Mouse (Mus musculus) C2C12 (cell line): ENCODE results near the gene Gpr153. TPM values are rescaled to one million over a fixed set of nuclear protein-coding genes. Genes with fewer than 3 reads are reported as not detected.

ENCODE experiments used
- H3K27me3 ChIP-seq: one replicate; pipeline ENCODE4 v1.6.1; 2011; ENCODE audit not compliant: control insufficient read depth, insufficient read depth, insufficient read length
- H3K36me3 ChIP-seq: one replicate; pipeline ENCODE4 v1.6.1; 2011; ENCODE audit not compliant: control insufficient read depth, insufficient read depth
- H3K4me3 ChIP-seq: one replicate; pipeline ENCODE4 v1.5.1; 2011; ENCODE audit warnings: mild to moderate bottlenecking, control low read depth; ENCODE audit not compliant: poor library complexity, insufficient read depth, severe bottlenecking
- H3K79me2 ChIP-seq: one replicate; pipeline ENCODE4 v1.6.1; 2011; ENCODE audit not compliant: control insufficient read depth, insufficient read depth
- H3K79me3 ChIP-seq: one replicate; pipeline ENCODE4 v1.6.1; 2011; ENCODE audit warnings: low read depth, control low read depth
- H3ac ChIP-seq: one replicate; pipeline ENCODE3; 2011; ENCODE audit warnings: low read depth; ENCODE audit not compliant: control insufficient read depth, insufficient read length
- CEBPB ChIP-seq: IDR thresholded peaks from one replicate; pipeline ENCODE4 v1.6.1; 2011; ENCODE audit warnings: low read depth, mild to moderate bottlenecking, control low read depth, moderate library complexity
- CTCF ChIP-seq: IDR thresholded peaks from one replicate; pipeline ENCODE4 v1.5.1; 2011; ENCODE audit not compliant: control insufficient read depth, insufficient read depth, insufficient read length
- FOSL1 ChIP-seq: IDR thresholded peaks from one replicate; pipeline ENCODE4 v1.8.0; 2011; ENCODE audit warnings: mild to moderate bottlenecking, low read length; ENCODE audit not compliant: poor library complexity, insufficient read depth, severe bottlenecking
- MAX ChIP-seq: IDR thresholded peaks from one replicate; pipeline ENCODE4 v1.6.1; 2011; ENCODE audit warnings: mild to moderate bottlenecking, control low read depth
- MYOD1 ChIP-seq: IDR thresholded peaks from one replicate; pipeline ENCODE4 v1.6.1; 2011; ENCODE audit warnings: low read depth; ENCODE audit not compliant: control insufficient read depth, insufficient read length
- MYOG ChIP-seq: IDR thresholded peaks from one replicate; pipeline ENCODE4 v1.6.1; 2011; ENCODE audit not compliant: control insufficient read depth, insufficient read length; ENCODE audit errors: extremely low read depth
- USF1 ChIP-seq: IDR thresholded peaks from one replicate; pipeline ENCODE4 v1.6.1; 2011; ENCODE audit warnings: low read depth, mild to moderate bottlenecking, control low read depth, moderate library complexity
- polyA plus RNA-seq: library from polyadenylated mRNA; unstranded; fragments of >200 nt; fragmentation: generic; extraction: Trizol; gene quantifications from one replicate; pipeline ENCODE4 v1.2.1, GENCODE M21; 2012; ENCODE audit warnings: missing spikeins

The Gpr153 gene
- polyA plus RNA-seq, 1 experiment, result 5.4 TPM

DNA sequence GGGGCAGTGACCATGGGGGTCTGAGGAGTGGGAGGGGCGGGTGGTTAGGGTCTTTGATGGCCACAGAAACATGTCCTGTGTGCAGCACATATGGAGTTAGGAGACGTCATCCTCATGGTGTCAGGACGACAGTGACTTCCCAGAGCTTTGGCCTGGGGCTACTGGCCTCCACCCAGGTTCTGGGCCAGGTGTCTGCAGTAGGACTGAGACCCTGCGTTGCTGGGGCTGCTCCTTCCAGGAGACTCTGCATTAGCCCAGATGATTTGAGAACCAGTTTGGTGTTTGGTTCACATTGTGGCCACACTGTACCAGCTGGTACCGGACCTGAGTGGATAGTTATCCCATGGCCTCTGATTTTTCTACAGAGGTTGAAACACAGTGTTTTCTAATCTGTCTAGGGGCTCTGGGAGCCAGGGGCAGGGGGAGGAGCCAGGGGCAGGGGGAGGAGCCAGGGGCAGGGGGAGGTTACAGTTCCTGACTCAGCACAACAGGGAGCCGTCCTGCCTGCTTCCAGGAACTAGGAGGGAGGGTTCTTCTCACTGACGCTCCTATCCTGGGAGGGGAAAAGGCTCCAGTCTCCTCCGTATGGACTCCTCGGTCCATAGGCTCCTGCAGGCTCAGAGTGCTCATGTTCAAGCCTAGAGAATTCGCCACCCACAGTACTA is 10.4 kb upstream of the Gpr153 start:
- no peak overlapping the region for H3K4me3 ChIP-seq
- peaks cover 51% of the 10 kb centered on the region for H3K36me3 ChIP-seq
- no peak for TF ChIP-seq FOSL1
- no peak for TF ChIP-seq USF1
- no peak for TF ChIP-seq CTCF
- TF ChIP-seq CEBPB, result no peak
- no peak for TF ChIP-seq MYOG
- no peak for TF ChIP-seq MYOD1
- TF ChIP-seq MAX, result no peak
- no peaks in the 10 kb centered on the region for H3K79me3 ChIP-seq
- H3K27me3 ChIP-seq, result no peaks in the 10 kb centered on the region
- H3K79me2 ChIP-seq, result no peaks in the 10 kb centered on the region
- H3ac ChIP-seq, result no peak overlapping the region

DNA sequence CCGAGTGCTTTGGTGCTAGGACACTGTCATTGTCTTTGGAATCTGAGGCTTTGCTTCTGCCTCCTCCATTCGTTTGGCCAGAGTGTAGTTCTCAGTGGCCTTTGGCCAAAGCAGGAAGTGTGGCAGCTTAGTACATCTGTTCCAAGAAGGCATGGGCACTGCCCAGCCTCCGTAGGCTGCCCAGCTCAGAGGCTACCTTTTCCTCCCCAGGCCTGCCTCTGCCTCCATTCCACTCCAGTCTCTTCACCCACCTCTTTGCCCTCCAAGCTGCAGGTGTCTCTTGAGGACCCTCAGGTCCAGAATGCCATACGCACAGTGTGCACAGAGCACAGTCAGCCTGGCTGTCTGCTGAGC is 9.9 kb upstream of the Gpr153 start:
- Histone ChIP-seq H3K4me3 (no peak overlapping the region), H3K79me3 (no peaks in the 10 kb centered on the region), H3K27me3 (no peaks in the 10 kb centered on the region), H3K79me2 (no peaks in the 10 kb centered on the region), H3K36me3 (peaks cover 51% of the 10 kb centered on the region), H3ac (no peak overlapping the region)
- TF ChIP-seq FOSL1 (no peak), MYOG (no peak), CEBPB (no peak), CTCF (no peak)

DNA sequence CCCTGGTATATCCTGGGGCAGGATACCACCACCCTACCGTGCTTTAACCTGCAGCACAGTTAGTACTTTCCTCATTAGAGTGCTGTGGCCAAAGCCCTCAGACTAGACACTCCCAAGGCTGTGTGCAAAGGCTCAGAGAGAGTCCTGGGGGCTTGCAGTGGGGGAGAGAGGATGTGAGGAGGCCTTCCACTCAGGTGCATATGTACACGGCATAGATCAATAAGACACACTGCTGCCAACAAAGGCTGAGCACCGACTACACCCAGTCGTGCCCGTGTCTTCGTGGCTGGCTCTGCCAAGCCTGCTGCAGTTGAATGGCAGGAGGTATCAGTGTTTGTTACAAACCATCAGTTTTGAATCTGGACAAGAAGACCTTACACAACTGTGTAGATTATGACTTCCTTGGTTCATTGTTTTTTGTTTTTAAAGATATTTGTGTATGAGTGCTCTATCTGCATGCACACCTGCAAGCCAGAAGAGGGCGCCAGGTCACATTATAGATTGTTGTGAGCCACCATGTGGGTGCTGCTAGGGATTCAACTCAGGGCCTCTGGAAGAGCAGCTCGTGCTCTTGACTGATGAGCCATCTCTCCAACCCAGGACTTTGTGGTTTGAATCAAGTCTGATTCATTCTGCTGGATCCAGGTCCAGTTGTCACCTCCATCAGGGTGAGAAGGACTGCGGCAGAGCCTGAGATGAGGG is 9.0 kb upstream of the Gpr153 start:
- TF ChIP-seq MYOD1 (peak; percentile 24), MYOG (no peak), CTCF (no peak), FOSL1 (no peak), MAX (peak; percentile 87)
- H3ac ChIP-seq, result no peak overlapping the region
- H3K27me3 ChIP-seq, result no peaks in the 10 kb centered on the region
- no peaks in the 10 kb centered on the region for H3K79me2 ChIP-seq
- no peak overlapping the region for H3K4me3 ChIP-seq
- peaks cover 53% of the 10 kb centered on the region for H3K36me3 ChIP-seq
- H3K79me3 ChIP-seq, result no peaks in the 10 kb centered on the region

DNA sequence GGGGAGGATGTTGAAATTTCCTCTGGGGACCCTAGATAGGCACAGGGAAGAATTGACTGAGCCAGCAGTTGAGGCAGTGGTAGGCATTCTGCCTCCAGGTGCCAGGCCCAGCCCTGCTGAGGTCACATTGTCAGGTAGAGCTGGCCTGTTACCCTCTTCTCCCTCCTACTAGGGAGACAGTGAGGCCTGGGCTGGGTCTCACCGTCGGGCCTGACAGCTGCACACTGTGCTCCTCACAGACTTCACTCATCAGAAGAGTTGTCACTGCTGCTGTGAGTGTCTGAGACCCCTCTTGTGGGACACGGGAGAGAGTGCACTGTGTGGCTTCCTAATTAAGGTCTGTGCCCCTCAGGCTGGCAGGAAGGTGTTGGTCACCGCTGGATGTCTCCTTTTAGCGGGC is 8.2 kb upstream of the Gpr153 start:
- H3K27me3 ChIP-seq, result no peaks in the 10 kb centered on the region
- H3K79me2 ChIP-seq, result no peaks in the 10 kb centered on the region
- no peak overlapping the region for H3ac ChIP-seq
- H3K79me3 ChIP-seq, result no peaks in the 10 kb centered on the region
- H3K36me3 ChIP-seq, result peaks cover 53% of the 10 kb centered on the region
- no peak overlapping the region for H3K4me3 ChIP-seq
- TF ChIP-seq MAX, result no peak
- TF ChIP-seq USF1, result no peak
- no peak for TF ChIP-seq MYOD1
- TF ChIP-seq CTCF, result no peak
- no peak for TF ChIP-seq FOSL1
- no peak for TF ChIP-seq MYOG
- no peak for TF ChIP-seq CEBPB

DNA sequence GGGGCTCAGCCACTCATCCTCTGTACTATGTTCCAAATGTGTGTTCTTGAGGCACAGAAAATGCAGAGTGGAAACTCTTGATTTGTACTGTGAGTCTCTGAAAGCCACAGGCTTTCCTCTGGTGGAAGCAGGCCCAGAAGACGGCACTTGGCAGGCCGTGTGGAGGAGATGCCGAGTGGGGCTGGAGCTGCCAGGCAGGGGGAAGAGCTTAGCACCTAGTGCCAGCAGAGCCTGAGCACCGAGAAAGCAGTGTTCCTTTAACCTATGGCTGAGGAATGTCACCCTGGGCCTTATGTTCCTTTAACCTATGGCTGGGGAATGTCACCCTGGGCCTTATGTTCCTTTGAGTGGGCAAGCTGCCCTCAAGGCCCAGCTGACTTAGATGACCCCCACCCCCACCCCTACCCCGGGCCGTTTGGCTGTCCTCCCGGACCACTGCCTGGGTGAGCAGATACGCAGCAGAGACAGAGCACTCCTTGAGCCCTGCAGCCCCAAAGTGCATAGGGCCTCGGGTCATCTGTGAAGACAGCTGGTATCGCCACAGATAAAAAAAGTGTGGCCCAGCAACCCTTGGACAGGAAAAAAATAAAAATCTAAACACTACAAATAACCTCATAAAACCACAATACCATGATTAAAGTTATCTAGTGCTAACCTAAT is 7.7 kb upstream of the Gpr153 start:
- H3K36me3 ChIP-seq, result peaks cover 53% of the 10 kb centered on the region

More for the DNA sequence above, 7.7 kb upstream of the Gpr153 start:
- Histone ChIP-seq H3K27me3 (no peaks in the 10 kb centered on the region), H3K79me3 (no peaks in the 10 kb centered on the region), H3ac (no peak overlapping the region), H3K79me2 (no peaks in the 10 kb centered on the region), H3K4me3 (no peak overlapping the region)
- TF ChIP-seq MAX (no peak), MYOD1 (no peak), USF1 (no peak), FOSL1 (no peak), CEBPB (no peak), MYOG (no peak), CTCF (no peak)
